Mouse (Mus musculus): ENCODE data around the gene Smg1.
A peak's percentile ranks its signal among the peaks of the same experiment; 100 is the strongest.

Smg1 gene

GRCm38 (mm10) chr7:118243453-118244385 lies at the start of gene Smg1:
TSS of gene Smg1 (minus strand) at chr7:118243670.
- peak; percentile 94 to 96 for DNase-seq (ENCODE audit: low spot score in 2 of 2)

- DNase-seq (ENCODE audit: low spot score in 2 of 2) = no peak
These were observed 39.7 kb upstream of the Smg1 start for GRCm38 (mm10) chr7:118283186-118283585.

- no peak for DNase-seq (ENCODE audit: low spot score in 2 of 2)
These were observed 39.1 kb upstream of the Smg1 start for GRCm38 (mm10) chr7:118282543-118282942.

- DNase-seq (ENCODE audit: low spot score in 2 of 2) = no peak
These were observed 36.1 kb upstream of the Smg1 start for GRCm38 (mm10) chr7:118279521-118279920.

- DNase-seq (ENCODE audit: low spot score in 2 of 2) = no peak
These were observed 34.0 kb upstream of the Smg1 start for GRCm38 (mm10) chr7:118277335-118277910.

- no peak for DNase-seq (ENCODE audit: low spot score in 2 of 2)
These were observed 33.3 kb upstream of the Smg1 start for GRCm38 (mm10) chr7:118276684-118277334.

- no peak for DNase-seq (ENCODE audit: low spot score in 2 of 2)
These were observed 31.8 kb upstream of the Smg1 start for GRCm38 (mm10) chr7:118275265-118275664.

- no peak for DNase-seq (ENCODE audit: low spot score in 2 of 2)
These were observed 31.4 kb upstream of the Smg1 start for GRCm38 (mm10) chr7:118274851-118275250.

GRCm38 (mm10) chr7:118274169-118274568 lies 30.7 kb upstream of the Smg1 start:
- DNase-seq (ENCODE audit: low spot score in 2 of 2) = no peak

GRCm38 (mm10) chr7:118266099-118266498 lies 22.6 kb upstream of the Smg1 start:
- no peak for DNase-seq (ENCODE audit: low spot score in 2 of 2)

GRCm38 (mm10) chr7:118263606-118264005 lies 20.1 kb upstream of the Smg1 start:
- no peak for DNase-seq (ENCODE audit: low spot score in 2 of 2)

GRCm38 (mm10) chr7:118262409-118262808 lies 18.9 kb upstream of the Smg1 start:
- no peak for DNase-seq (ENCODE audit: low spot score in 2 of 2)

GRCm38 (mm10) chr7:118259676-118260305 lies 16.3 kb upstream of the Smg1 start:
- DNase-seq (ENCODE audit: low spot score in 2 of 2) = no peak

GRCm38 (mm10) chr7:118258451-118258850 lies 15.0 kb upstream of the Smg1 start:
- no peak for DNase-seq (ENCODE audit: low spot score in 2 of 2)

- DNase-seq (ENCODE audit: low spot score in 2 of 2) = no peak
These were observed 13.3 kb upstream of the Smg1 start for GRCm38 (mm10) chr7:118256740-118257139.

- DNase-seq (ENCODE audit: low spot score in 2 of 2) = no peak
These were observed 11.0 kb upstream of the Smg1 start for GRCm38 (mm10) chr7:118254460-118254859.

GRCm38 (mm10) chr7:118254015-118254414 lies 10.5 kb upstream of the Smg1 start:
- DNase-seq (ENCODE audit: low spot score in 2 of 2) = no peak

GRCm38 (mm10) chr7:118252979-118253378 lies 9.5 kb upstream of the Smg1 start:
- no peak for DNase-seq (ENCODE audit: low spot score in 2 of 2)

- DNase-seq (ENCODE audit: low spot score in 2 of 2) = no peak
These were observed 8.9 kb upstream of the Smg1 start for GRCm38 (mm10) chr7:118252349-118252748.

- no peak for DNase-seq (ENCODE audit: low spot score in 2 of 2)
These were observed 8.1 kb upstream of the Smg1 start for GRCm38 (mm10) chr7:118251392-118252170.

- DNase-seq (ENCODE audit: low spot score in 2 of 2) = no peak
These were observed 7.2 kb upstream of the Smg1 start for GRCm38 (mm10) chr7:118250482-118251160.
